Mouse (Mus musculus): Measurements from ENCODE around the gene Notch4. TPM values are rescaled to one million over a fixed set of nuclear protein-coding genes. Genes with fewer than 3 reads are reported as not detected.
A peak's percentile ranks its signal among the peaks of the same experiment; 100 is the strongest.

The Notch4 gene
- polyA plus RNA-seq, 1 experiment = 16.7 TPM

- Histone ChIP-seq H3K4me1 (ENCODE audit: control insufficient read depth, insufficient read depth, insufficient read length, low read length) (peaks cover 20% of the 10 kb centered on the region), H3K36me3 (ENCODE audit: control insufficient read depth, insufficient read depth, low read length) (peaks cover 30% of the 10 kb centered on the region), H3K27me3 (ENCODE audit: control insufficient read depth, insufficient read depth, low read length) (no peaks in the 10 kb centered on the region), H3K4me3 (ENCODE audit: low read depth, low read length) (no peak overlapping the region), H3K27ac (ENCODE audit: insufficient read depth, low read depth, low read length) (no peak overlapping the region)
- TF ChIP-seq POLR2A (IDR thresholded peaks at IDR 0.05; ENCODE audit: low read depth, low read length) = no peak
- no peak for TF ChIP-seq CTCF (IDR thresholded peaks at IDR 0.05; ENCODE audit: extremely low read depth, insufficient read length, insufficient replicate concordance, low read depth, low read length)
- WGBS = 91% methylated on average over 8 of the region's 8 CpGs
Measured at GRCm38 (mm10) chr17:34611050-34611449, 47.0 kb downstream of the Notch4 start.

- 81% methylated on average over 11 of the region's 11 CpGs for WGBS
- Histone ChIP-seq H3K36me3 (ENCODE audit: control insufficient read depth, insufficient read depth, low read length) (peaks cover 38% of the 10 kb centered on the region), H3K27me3 (ENCODE audit: control insufficient read depth, insufficient read depth, low read length) (no peaks in the 10 kb centered on the region), H3K4me1 (ENCODE audit: control insufficient read depth, insufficient read depth, insufficient read length, low read length) (peaks cover 7% of the 10 kb centered on the region), H3K4me3 (ENCODE audit: low read depth, low read length) (no peak overlapping the region), H3K27ac (ENCODE audit: insufficient read depth, low read depth, low read length) (no peak overlapping the region)
- no peak for TF ChIP-seq CTCF (IDR thresholded peaks at IDR 0.05; ENCODE audit: extremely low read depth, insufficient read length, insufficient replicate concordance, low read depth, low read length)
- no peak for TF ChIP-seq POLR2A (IDR thresholded peaks at IDR 0.05; ENCODE audit: low read depth, low read length)
Measured at GRCm38 (mm10) chr17:34613054-34613645, 49.1 kb downstream of the Notch4 start.

GRCm38 (mm10) chr17:34613830-34614229, 49.8 kb downstream of the Notch4 start:
- Histone ChIP-seq H3K4me3 (ENCODE audit: low read depth, low read length) (no peak overlapping the region), H3K36me3 (ENCODE audit: control insufficient read depth, insufficient read depth, low read length) (peaks cover 38% of the 10 kb centered on the region), H3K4me1 (ENCODE audit: control insufficient read depth, insufficient read depth, insufficient read length, low read length) (peaks cover under 1% of the 10 kb centered on the region; the same call in 1 of the 2 replicates), H3K27me3 (ENCODE audit: control insufficient read depth, insufficient read depth, low read length) (no peaks in the 10 kb centered on the region), H3K27ac (ENCODE audit: insufficient read depth, low read depth, low read length) (no peak overlapping the region)
- TF ChIP-seq POLR2A (IDR thresholded peaks at IDR 0.05; ENCODE audit: low read depth, low read length) (no peak), CTCF (IDR thresholded peaks at IDR 0.05; ENCODE audit: extremely low read depth, insufficient read length, insufficient replicate concordance, low read depth, low read length) (no peak)
- WGBS = 88% methylated on average over 10 of the region's 10 CpGs

- H3K27ac ChIP-seq (ENCODE audit: insufficient read depth, low read depth, low read length) = no peak within 1 kb of the TSS
Measured at GRCm38 (mm10) chr17:34615871-34616270, 51.8 kb downstream of the Notch4 start, which contains the start of gene Egfl8. Gene Egfl8, minus strand, starts transcription at chr17:34615971.

GRCm38 (mm10) chr17:34618999-34619398, 54.9 kb downstream of the Notch4 start:
- TF ChIP-seq POLR2A (IDR thresholded peaks at IDR 0.05; ENCODE audit: low read depth, low read length) (no peak), CTCF (IDR thresholded peaks at IDR 0.05; ENCODE audit: extremely low read depth, insufficient read length, insufficient replicate concordance, low read depth, low read length) (peak; percentile 48; the same call in 1 of the 2 replicates)

More at GRCm38 (mm10) chr17:34615871-34616270, 51.8 kb downstream of the Notch4 start, which contains the start of gene Egfl8:
- Histone ChIP-seq H3K36me3 (ENCODE audit: control insufficient read depth, insufficient read depth, low read length) (peaks cover 34% of the 10 kb centered on the region), H3K27me3 (ENCODE audit: control insufficient read depth, insufficient read depth, low read length) (no peaks in the 10 kb centered on the region), H3K4me1 (ENCODE audit: control insufficient read depth, insufficient read depth, insufficient read length, low read length) (peaks cover 2% of the 10 kb centered on the region; the same call in 1 of the 2 replicates), H3K4me3 (ENCODE audit: low read depth, low read length) (no peak within 1 kb of the TSS)
- TF ChIP-seq CTCF (IDR thresholded peaks at IDR 0.05; ENCODE audit: extremely low read depth, insufficient read length, insufficient replicate concordance, low read depth, low read length) = no peak
- no peak for TF ChIP-seq POLR2A (IDR thresholded peaks at IDR 0.05; ENCODE audit: low read depth, low read length)
- WGBS = 83% methylated on average over 6 of the region's 6 CpGs

GRCm38 (mm10) chr17:34621006-34621405, 56.9 kb downstream of the Notch4 start:
- Histone ChIP-seq H3K36me3 (ENCODE audit: control insufficient read depth, insufficient read depth, low read length) (peaks cover 20% of the 10 kb centered on the region), H3K27me3 (ENCODE audit: control insufficient read depth, insufficient read depth, low read length) (no peaks in the 10 kb centered on the region), H3K4me3 (ENCODE audit: low read depth, low read length) (no peak overlapping the region), H3K4me1 (ENCODE audit: control insufficient read depth, insufficient read depth, insufficient read length, low read length) (peaks cover 2% of the 10 kb centered on the region; the same call in 1 of the 2 replicates), H3K27ac (ENCODE audit: insufficient read depth, low read depth, low read length) (0 out of 2 replicates have a peak overlapping the region, but pooled peaks have one; percentile 43)
- 26% methylated on average over 8 of the region's 8 CpGs for WGBS
- TF ChIP-seq CTCF (IDR thresholded peaks at IDR 0.05; ENCODE audit: extremely low read depth, insufficient read length, insufficient replicate concordance, low read depth, low read length) (no peak), POLR2A (IDR thresholded peaks at IDR 0.05; ENCODE audit: low read depth, low read length) (no peak)

More at GRCm38 (mm10) chr17:34618999-34619398, 54.9 kb downstream of the Notch4 start:
- Histone ChIP-seq H3K4me1 (ENCODE audit: control insufficient read depth, insufficient read depth, insufficient read length, low read length) (peaks cover 2% of the 10 kb centered on the region; the same call in 1 of the 2 replicates), H3K36me3 (ENCODE audit: control insufficient read depth, insufficient read depth, low read length) (peaks cover 21% of the 10 kb centered on the region), H3K4me3 (ENCODE audit: low read depth, low read length) (no peak overlapping the region), H3K27ac (ENCODE audit: insufficient read depth, low read depth, low read length) (no peak overlapping the region), H3K27me3 (ENCODE audit: control insufficient read depth, insufficient read depth, low read length) (no peaks in the 10 kb centered on the region)
- WGBS = 6% methylated on average over 6 of the region's 6 CpGs

GRCm38 (mm10) chr17:34623161-34623560, 59.1 kb downstream of the Notch4 start:
- Histone ChIP-seq H3K4me3 (ENCODE audit: low read depth, low read length) (no peak overlapping the region), H3K4me1 (ENCODE audit: control insufficient read depth, insufficient read depth, insufficient read length, low read length) (peaks cover 4% of the 10 kb centered on the region), H3K36me3 (ENCODE audit: control insufficient read depth, insufficient read depth, low read length) (peaks cover 12% of the 10 kb centered on the region), H3K27me3 (ENCODE audit: control insufficient read depth, insufficient read depth, low read length) (no peaks in the 10 kb centered on the region), H3K27ac (ENCODE audit: insufficient read depth, low read depth, low read length) (no peak overlapping the region)
- TF ChIP-seq POLR2A (IDR thresholded peaks at IDR 0.05; ENCODE audit: low read depth, low read length) = no peak
- TF ChIP-seq CTCF (IDR thresholded peaks at IDR 0.05; ENCODE audit: extremely low read depth, insufficient read length, insufficient replicate concordance, low read depth, low read length) = no peak
- 83% methylated on average over 9 of the region's 9 CpGs for WGBS

Measured in small intestine, adult 2 months (tissue).